Mouse (Mus musculus) CH12.LX (cell line): ENCODE measurements around the gene Pdlim5. TPM values are rescaled to one million over a fixed set of nuclear protein-coding genes. Genes with fewer than 3 reads are reported as not detected.

Source experiments
- DNase-seq: peaks from one replicate; pipeline ENCODE4 v3.0.0-alpha.2; 2013; ENCODE audit errors: extremely low read depth
- H3K27ac ChIP-seq: 2 replicates; pipeline ENCODE4 v1.5.1; 2012; ENCODE audit warnings: low read depth, mild to moderate bottlenecking, control low read depth, moderate library complexity; ENCODE audit not compliant: insufficient read depth
- H3K27me3 ChIP-seq: replicated peaks from 2 replicates; pipeline ENCODE3; 2012; ENCODE audit warnings: inconsistent platforms
- H3K36me3 ChIP-seq, 2 experiments: replicated peaks in 1 of 2; 2 replicates each; pipeline versions ENCODE3 to v1.6.1; 2012; ENCODE audit warnings: inconsistent platforms in 1 of 2, low read length in 1 of 2, mild to moderate bottlenecking in 1 of 2, mixed read lengths in 1 of 2, moderate library complexity in 1 of 2; ENCODE audit not compliant: control insufficient read depth in 1 of 2, insufficient read depth in 1 of 2
- H3K4me1 ChIP-seq, 2 experiments: 2 replicates each; pipeline ENCODE4 v1.6.1; 2012; ENCODE audit warnings: inconsistent platforms in 1 of 2, moderate library complexity in 1 of 2; ENCODE audit not compliant: insufficient read depth in 2 of 2, control insufficient read depth in 1 of 2
- H3K4me2 ChIP-seq: 2 replicates; pipeline ENCODE4 v1.6.1; 2012; ENCODE audit warnings: low read depth, mild to moderate bottlenecking, control low read depth; ENCODE audit not compliant: poor library complexity, insufficient read depth, severe bottlenecking
- H3K4me3 ChIP-seq, 3 experiments: fragments of 150-350 bp in 1 of 3; sonication (generic) in 1 of 3; replicated peaks in 1 of 3; 2 replicates each; pipeline versions ENCODE3 to v1.5.1; 2011 to 2012; ENCODE audit warnings: low read depth in 2 of 3, low read length in 2 of 3, mild to moderate bottlenecking in 2 of 3, moderate library complexity in 2 of 3, control low read depth in 1 of 3, improper control_type of control experiment in 1 of 3, inconsistent platforms in 1 of 3, mixed read lengths in 1 of 3; ENCODE audit not compliant: poor library complexity in 1 of 3
- H3K79me2 ChIP-seq: replicated peaks from 2 replicates; pipeline ENCODE4 v1.6.1; 2012; ENCODE audit warnings: mild to moderate bottlenecking, moderate library complexity; ENCODE audit not compliant: control insufficient read depth, poor library complexity, insufficient read depth, severe bottlenecking; ENCODE audit errors: extremely low read depth
- H3K9ac ChIP-seq: 2 replicates; pipeline ENCODE4 v1.6.1; 2012; ENCODE audit warnings: low read depth, mild to moderate bottlenecking, control low read depth, moderate library complexity; ENCODE audit not compliant: insufficient read depth
- H3K9me3 ChIP-seq: replicated peaks from 2 replicates; pipeline ENCODE3; 2012; ENCODE audit warnings: low read length, inconsistent platforms, mixed read lengths
- BHLHE40 ChIP-seq: IDR thresholded peaks from 2 replicates; pipeline ENCODE4 v1.6.1; 2011; ENCODE audit warnings: mild to moderate bottlenecking, low read depth, low read length, improper control_type of control experiment
- CHD1 ChIP-seq: IDR thresholded peaks from 2 replicates; pipeline ENCODE4 v1.6.1; 2012; ENCODE audit warnings: low read depth, low read length, improper control_type of control experiment, inconsistent platforms
- CTCF ChIP-seq, 2 experiments: IDR thresholded peaks in 1 of 2; conservative IDR thresholded peaks in 1 of 2; 2 replicates each; pipeline ENCODE4 v1.5.1; 2011 to 2012; ENCODE audit warnings: low read depth in 2 of 2, low read length in 2 of 2, improper control_type of control experiment in 1 of 2, inconsistent platforms in 1 of 2, mild to moderate bottlenecking in 1 of 2, moderate library complexity in 1 of 2
- ELF1 ChIP-seq: IDR thresholded peaks from 2 replicates; pipeline ENCODE4 v1.6.1; 2014; ENCODE audit warnings: low read depth, mild to moderate bottlenecking, inconsistent platforms, low read length, improper control_type of control experiment
- ETS1 ChIP-seq: conservative IDR thresholded peaks from 2 replicates; pipeline ENCODE4 v1.6.1; 2012; ENCODE audit warnings: low read depth, mild to moderate bottlenecking, inconsistent platforms, low read length, improper control_type of control experiment, moderate library complexity
- GABPA ChIP-seq: IDR thresholded peaks from 2 replicates; pipeline ENCODE4 v1.6.1; 2012; ENCODE audit warnings: low read depth, low read length, improper control_type of control experiment, inconsistent platforms; ENCODE audit not compliant: insufficient replicate concordance
- IRF4 ChIP-seq: IDR thresholded peaks from 2 replicates; pipeline ENCODE4 v1.6.1; 2014; ENCODE audit warnings: low read depth, mild to moderate bottlenecking, inconsistent platforms, low read length, improper control_type of control experiment
- JUN ChIP-seq: IDR thresholded peaks from 2 replicates; pipeline ENCODE4 v1.6.1; 2011; ENCODE audit warnings: low read depth, mild to moderate bottlenecking, low read length, improper control_type of control experiment, moderate library complexity; ENCODE audit not compliant: insufficient read depth
- MAFK ChIP-seq: IDR thresholded peaks from 2 replicates; pipeline ENCODE4 v1.6.1; 2011; ENCODE audit warnings: low read length, improper control_type of control experiment; ENCODE audit not compliant: insufficient replicate concordance
- MAZ ChIP-seq: IDR thresholded peaks from 2 replicates; pipeline ENCODE4 v1.6.1; 2012; ENCODE audit warnings: low read depth, mild to moderate bottlenecking, inconsistent platforms, low read length, improper control_type of control experiment, moderate library complexity
- MXI1 ChIP-seq: IDR thresholded peaks from 2 replicates; pipeline ENCODE4 v1.6.1; 2011; ENCODE audit warnings: mild to moderate bottlenecking, low read depth, low read length, improper control_type of control experiment
- NRF1 ChIP-seq: IDR thresholded peaks from 2 replicates; pipeline ENCODE4 v1.6.1; 2014; ENCODE audit warnings: low read depth, mild to moderate bottlenecking, inconsistent platforms, low read length, improper control_type of control experiment, moderate library complexity
- PAX5 ChIP-seq: IDR thresholded peaks from 2 replicates; pipeline ENCODE4 v1.6.1; 2012; ENCODE audit warnings: low read length, inconsistent platforms, mixed read lengths
- POLR2A ChIP-seq: IDR thresholded peaks from 2 replicates; pipeline ENCODE4 v1.6.1; 2011; ENCODE audit warnings: low read depth, mild to moderate bottlenecking, improper control_type of control experiment, low read length
- POLR2AphosphoS2 ChIP-seq: IDR thresholded peaks from 2 replicates; pipeline ENCODE4 v1.6.1; 2011; ENCODE audit warnings: low read depth, low read length, improper control_type of control experiment
- UBTF ChIP-seq: IDR thresholded peaks from 2 replicates; pipeline ENCODE4 v1.6.1; 2012; ENCODE audit warnings: low read depth, mild to moderate bottlenecking, inconsistent platforms, low read length, improper control_type of control experiment, moderate library complexity
- ZKSCAN1 ChIP-seq: IDR thresholded peaks from 2 replicates; pipeline ENCODE4 v1.6.1; 2012; ENCODE audit warnings: low read depth, inconsistent platforms, low read length, improper control_type of control experiment, borderline replicate concordance
- dilution Hi-C: fragments of 300-500 bp; cut with MboI; formaldehyde crosslinking; loops from 2 replicates; pipeline ENCODE4 v1.14.3; 2020; ENCODE audit warnings: low sequenced_read_pairs; ENCODE audit not compliant: extremely low pct_unique_long_range_greater_than_20kb, extremely low pct_ligation_motif_present
- in situ Hi-C: fragments of 300-500 bp; cut with MboI; formaldehyde crosslinking; loops from 3 replicates; pipeline ENCODE4 v1.14.3; 2019; ENCODE audit warnings: low sequenced_read_pairs, low pct_ligation_motif_present, low pct_unique_long_range_greater_than_20kb, mixed read lengths
- polyA plus RNA-seq: library from polyadenylated mRNA; unstranded; fragments of >175 nt; gene quantifications from 2 replicates; pipeline ENCODE4 v1.2.1, GENCODE M21; 2012; ENCODE audit warnings: low read depth; ENCODE audit not compliant: insufficient read length
- total RNA-seq, 2 experiments: library from RNA; depleted of rRNA; stranded (reverse); fragments of 300-350 nt in 1 of 2; fragments of >200 nt in 1 of 2; gene quantifications; 2 replicates each; pipeline ENCODE4 v1.2.3; 2012 to 2014

Gene Pdlim5
- total and polyA plus RNA-seq, 3 experiments: 22.0 to 24.6 (median 22.8) TPM

- dilution Hi-C loops: no loop called here
- DNase-seq: peak; percentile 11
- TF ChIP-seq MXI1: no peak
- 0 out of 2 replicates have a peak, but pooled peaks have one; percentile 14 for TF ChIP-seq BHLHE40
- no peak for TF ChIP-seq UBTF
- in situ Hi-C loops: no loop called here
- H3K4me2 ChIP-seq: no peak overlapping the region
- no peak overlapping the region for H3K27ac ChIP-seq
- H3K4me3 ChIP-seq: no peak overlapping the region
- H3K27me3 ChIP-seq: no peaks in the 10 kb centered on the region
- H3K9ac ChIP-seq: no peak overlapping the region
- peaks cover 2 to 5% of the 10 kb centered on the region in 2 experiments; a peak in 2 of 4 replicates for H3K4me1 ChIP-seq
- H3K9me3 ChIP-seq: no peaks in the 10 kb centered on the region
- H3K36me3 ChIP-seq: no peaks in the 10 kb centered on the region
- no peaks in the 10 kb centered on the region for H3K79me2 ChIP-seq
Observed at GRCm38 (mm10) chr3:142434127-142434785, 38.8 kb upstream of the Pdlim5 start.

- Histone ChIP-seq H3K36me3 (no peaks in the 10 kb centered on the region), H3K4me3 (no peak overlapping the region), H3K27ac (no peak overlapping the region), H3K9ac (no peak overlapping the region), H3K4me2 (no peak overlapping the region), H3K9me3 (no peaks in the 10 kb centered on the region), H3K79me2 (no peaks in the 10 kb centered on the region), H3K4me1 (peaks cover 0 to 5% of the 10 kb centered on the region in 2 experiments; a peak in 2 of 4 replicates), H3K27me3 (no peaks in the 10 kb centered on the region)
- no peak for DNase-seq
- dilution Hi-C loops: no loop called here
- TF ChIP-seq ZKSCAN1 (no peak), CTCF (conservative IDR thresholded peaks at IDR 0.05 in 1 of 2, IDR thresholded peaks at IDR 0.05 in 1 of 2; ENCODE audit: low read depth in 2 of 2, low read length in 2 of 2) (no peak), POLR2AphosphoS2 (no peak), MAZ (no peak), PAX5 (no peak), NRF1 (no peak), POLR2A (no peak), CHD1 (no peak), IRF4 (no peak), GABPA (no peak)
- in situ Hi-C loops: no loop called here
Observed at GRCm38 (mm10) chr3:142431481-142431880, 36.0 kb upstream of the Pdlim5 start.

DNA sequence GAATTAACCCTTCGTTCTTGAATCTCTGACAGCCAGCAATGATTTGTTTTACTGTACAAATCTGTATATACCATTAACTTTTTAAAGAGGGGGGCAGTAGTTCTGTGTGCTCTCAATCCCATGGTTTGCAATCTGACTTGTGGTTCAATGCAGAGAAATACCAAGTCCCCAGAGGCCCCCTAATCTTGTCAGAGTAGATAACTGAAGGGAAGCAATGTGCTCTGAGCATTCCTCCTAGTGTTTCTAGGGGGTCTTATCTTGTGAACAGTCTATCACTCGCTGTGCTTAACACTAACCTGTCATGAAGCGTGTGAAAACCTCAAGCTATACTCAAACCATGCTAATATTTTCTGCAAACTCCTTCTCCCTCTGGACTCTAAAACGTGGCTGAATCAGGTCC lies 34.6 kb upstream of the Pdlim5 start:
- Histone ChIP-seq H3K4me2 (no peak overlapping the region), H3K9me3 (no peaks in the 10 kb centered on the region), H3K9ac (no peak overlapping the region), H3K27me3 (no peaks in the 10 kb centered on the region), H3K4me3 (no peak overlapping the region), H3K4me1 (peaks cover 0 to 5% of the 10 kb centered on the region in 2 experiments; a peak in 2 of 4 replicates), H3K36me3 (no peaks in the 10 kb centered on the region), H3K27ac (no peak overlapping the region), H3K79me2 (no peaks in the 10 kb centered on the region)
- in situ Hi-C loops (no loop called here), dilution Hi-C loops (no loop called here)
- DNase-seq: no peak
- no peak for TF ChIP-seq ELF1
- no peak for TF ChIP-seq ETS1
- TF ChIP-seq MAFK: no peak
- no peak for TF ChIP-seq MAZ
- TF ChIP-seq JUN: no peak
